Mouse (Mus musculus) liver, embryonic 14.5 days (tissue): Measurements from ENCODE around the gene Cdc42se2.

Experiments
- CTCF ChIP-seq: IDR thresholded peaks from 2 replicates; pipeline ENCODE4 v1.5.1; 2016; ENCODE audit warnings: antibody characterized with exemption, low read depth, control low read depth
- EP300 ChIP-seq: IDR thresholded peaks from 2 replicates; pipeline ENCODE4 v1.6.1; 2016; ENCODE audit warnings: antibody characterized with exemption, low read depth

GRCm38 (mm10) chr11:54762735-54763134 is 24.7 kb downstream of the Cdc42se2 start:
- no peak for TF ChIP-seq CTCF
- TF ChIP-seq EP300 = no peak
